Mouse (Mus musculus) neutrophil, adult 5-6 weeks (primary cell): ENCODE results near the gene Gm20219. TPM values are rescaled to one million over a fixed set of nuclear protein-coding genes. Genes with fewer than 3 reads are reported as not detected.

Experiments used
- ATAC-seq: fragments of 151-379, 151-347 bp; 2 replicates; pipeline ENCODE4 v1.8.0; 2017; ENCODE audit warnings: mild to moderate bottlenecking, moderate TSS enrichment; ENCODE audit not compliant: insufficient number of reproducible peaks, poor library complexity, low FRiP score, severe bottlenecking; ENCODE audit errors: extremely low read depth
- total RNA-seq: library from RNA; stranded (forward); fragments of 200-1000 nt; gene quantifications from 2 replicates; pipeline ENCODE4 v1.2.3, GENCODE M21; 2017

The Gm20219 gene
- total RNA-seq, 1 experiment from 2014 or later, result 3.3 TPM

GRCm38 (mm10) chr17:56560131-56560530 is 5.9 kb upstream of the Gm20219 start:
- ATAC-seq, result no peak

GRCm38 (mm10) chr17:56559386-56559785 is 5.2 kb upstream of the Gm20219 start:
- no peak for ATAC-seq

GRCm38 (mm10) chr17:56558448-56558847 is 4.3 kb upstream of the Gm20219 start:
- no peak for ATAC-seq

DNA sequence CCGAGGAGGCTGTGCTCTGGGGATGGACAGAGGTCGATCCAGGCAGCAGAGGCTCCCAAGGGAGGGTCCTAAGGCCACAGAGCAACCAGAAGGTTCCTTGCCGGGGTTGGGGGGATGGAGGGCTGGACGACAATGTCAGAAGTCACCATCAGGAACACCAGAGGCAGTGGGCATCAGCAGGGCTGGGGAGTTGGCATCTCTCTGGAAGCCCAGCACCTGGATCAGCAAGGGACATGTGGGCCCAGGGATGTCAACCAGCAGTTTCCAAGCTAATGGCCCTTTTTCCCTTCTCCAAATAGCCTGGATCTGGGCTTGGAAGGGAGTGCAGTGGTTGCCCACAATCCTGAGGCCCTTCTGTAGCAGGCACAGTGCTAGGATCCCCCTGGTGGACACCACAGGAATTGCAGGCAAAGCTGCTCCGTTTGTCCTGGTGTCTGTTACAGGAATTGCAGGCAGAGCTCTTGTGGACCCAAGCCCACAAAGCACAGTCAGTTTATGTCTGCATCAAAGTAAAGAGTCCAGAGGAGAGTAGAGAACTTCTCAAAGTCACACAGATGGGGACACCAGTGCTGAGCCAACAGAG is 1.3 kb downstream of the Gm20219 start:
- ATAC-seq, result peak; percentile 81

DNA sequence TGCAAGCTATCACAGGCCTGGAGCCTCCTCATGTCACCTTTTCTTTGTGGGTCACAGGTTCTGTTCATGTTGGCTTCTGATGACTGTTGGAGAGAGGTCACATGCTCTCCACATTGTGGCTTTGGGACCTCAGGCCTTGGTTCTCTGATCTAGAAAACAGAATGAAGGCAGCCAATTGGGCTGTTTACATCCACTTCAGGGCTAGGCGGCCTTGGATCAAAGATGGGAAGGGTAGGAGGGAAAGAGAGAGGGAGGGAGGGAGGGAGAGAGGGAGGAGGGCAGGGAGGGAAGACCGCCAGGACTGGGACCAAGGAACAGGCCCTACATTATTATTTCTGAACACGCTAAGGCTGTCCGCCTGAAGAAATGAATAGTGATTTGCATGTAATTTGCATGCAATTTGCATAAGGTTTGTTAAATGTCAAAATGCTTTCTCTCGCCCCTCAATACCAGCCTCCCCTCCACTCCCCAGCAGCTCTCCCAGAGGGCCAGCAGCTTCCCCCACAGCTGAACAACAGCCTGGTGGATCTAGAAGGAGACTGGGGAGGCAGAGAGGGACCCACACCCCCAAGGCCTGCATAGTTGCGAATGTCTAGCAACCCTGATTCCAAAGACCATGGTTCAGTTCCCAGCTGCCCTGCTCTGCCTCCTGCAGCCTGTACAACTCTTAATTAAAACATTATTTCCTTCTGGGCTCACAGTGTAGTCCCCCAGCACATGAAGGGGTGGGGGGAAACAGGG is 2.2 kb downstream of the Gm20219 start:
- no peak for ATAC-seq

GRCm38 (mm10) chr17:56550784-56551475 is 3.3 kb downstream of the Gm20219 start:
- ATAC-seq, result no peak

DNA sequence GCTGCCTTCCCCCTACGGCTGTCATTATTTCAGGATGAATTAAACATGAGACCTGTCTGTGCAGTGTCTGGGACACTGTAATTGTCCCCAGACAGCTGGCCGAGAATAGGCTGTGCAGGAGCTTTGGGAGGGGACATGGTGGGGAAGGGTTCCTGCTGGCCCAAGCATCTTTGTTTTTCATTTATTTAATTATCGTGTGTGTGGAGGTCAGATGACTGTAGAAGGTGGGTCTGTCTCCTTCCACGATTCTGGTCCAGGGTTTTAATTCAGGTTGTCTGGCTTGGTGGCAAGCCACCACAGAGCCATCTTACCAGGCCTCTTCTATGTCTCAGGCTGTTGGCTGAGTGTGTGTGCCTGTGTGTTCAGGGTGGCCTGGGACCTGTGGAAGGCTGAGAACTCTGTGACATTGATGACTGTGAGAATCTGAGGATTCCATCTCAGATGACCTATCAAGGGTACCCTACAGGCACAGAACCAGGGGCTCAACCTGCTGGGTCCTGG is 5.5 kb downstream of the Gm20219 start:
- no peak for ATAC-seq

GRCm38 (mm10) chr17:56547846-56548604 is 6.2 kb downstream of the Gm20219 start:
- no peak for ATAC-seq

GRCm38 (mm10) chr17:56547116-56547845 is 6.9 kb downstream of the Gm20219 start:
- no peak for ATAC-seq

DNA sequence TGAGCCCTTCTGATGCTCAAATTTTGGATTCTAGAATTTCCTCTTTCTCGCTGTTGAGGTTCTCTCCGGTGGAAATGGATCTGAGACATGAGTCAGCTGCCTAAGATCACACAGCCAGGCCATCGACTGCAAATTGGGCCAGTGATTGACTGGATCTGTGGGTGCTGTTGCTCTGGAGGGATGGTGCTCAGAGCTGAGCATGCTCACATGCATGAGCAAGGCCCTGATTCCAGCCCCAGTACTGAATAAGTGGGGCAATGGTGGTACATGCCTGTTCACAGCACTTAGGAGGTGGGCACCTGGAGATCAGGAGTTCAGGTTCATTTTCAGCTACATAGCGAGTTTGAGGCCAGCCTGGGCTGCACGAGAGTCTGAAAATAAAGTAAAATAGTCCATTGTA is 7.6 kb downstream of the Gm20219 start:
- no peak for ATAC-seq

DNA sequence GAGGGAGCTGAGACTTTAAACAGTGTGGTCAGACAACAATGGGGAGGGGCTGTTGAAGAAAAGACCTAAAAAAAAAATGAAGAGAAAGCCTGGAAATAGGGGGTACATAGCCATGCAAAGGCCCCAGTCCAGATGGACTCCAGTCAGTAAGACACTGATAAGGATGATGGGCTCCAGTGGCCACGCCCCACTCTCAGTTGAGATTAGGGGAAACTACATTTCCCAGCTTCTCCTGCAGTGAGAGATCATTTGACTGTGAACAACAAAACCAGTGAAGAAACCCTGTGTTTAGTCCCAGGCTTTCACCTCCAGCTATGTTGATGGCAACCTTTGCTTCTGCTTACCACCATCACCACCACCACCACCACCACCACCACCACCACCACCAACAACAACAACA is 8.2 kb downstream of the Gm20219 start:
- no peak for ATAC-seq

- no peak for ATAC-seq
Measured at GRCm38 (mm10) chr17:56544699-56545387, 9.3 kb downstream of the Gm20219 start.

DNA sequence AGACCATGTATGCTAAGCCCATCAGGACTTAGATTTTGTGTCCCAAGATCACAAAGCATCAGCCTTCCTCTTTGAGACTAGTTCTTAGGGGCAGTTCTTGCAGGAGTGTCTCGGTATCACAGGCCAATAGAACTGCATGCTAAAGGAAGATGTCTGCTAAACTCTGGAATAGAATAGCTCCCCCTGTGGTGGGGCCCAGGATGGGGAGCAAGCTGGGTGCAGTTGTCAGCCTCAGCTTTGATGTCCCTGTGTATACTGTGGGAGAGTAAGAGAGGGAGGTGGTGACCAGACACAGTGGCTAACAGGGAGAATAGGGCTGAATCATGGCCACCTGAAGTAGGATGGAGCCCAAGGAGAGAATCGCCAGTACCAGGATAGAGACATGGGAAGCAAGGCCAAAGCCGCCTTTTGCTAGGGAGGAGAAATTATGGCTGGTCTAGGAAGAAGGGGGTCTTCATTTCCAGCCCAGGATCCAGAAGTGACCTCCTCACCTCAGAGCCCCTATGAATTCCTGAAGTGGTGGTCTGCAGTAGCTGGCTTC is 10.4 kb downstream of the Gm20219 start:
- ATAC-seq, result no peak

- ATAC-seq, result no peak
Measured at GRCm38 (mm10) chr17:56542736-56543135, 11.5 kb downstream of the Gm20219 start.

GRCm38 (mm10) chr17:56540562-56540975 is 13.6 kb downstream of the Gm20219 start:
- ATAC-seq, result no peak

- no peak for ATAC-seq
Measured at GRCm38 (mm10) chr17:56537912-56538311, 16.3 kb downstream of the Gm20219 start.

- ATAC-seq, result no peak
Measured at GRCm38 (mm10) chr17:56536874-56537273, 17.3 kb downstream of the Gm20219 start.

DNA sequence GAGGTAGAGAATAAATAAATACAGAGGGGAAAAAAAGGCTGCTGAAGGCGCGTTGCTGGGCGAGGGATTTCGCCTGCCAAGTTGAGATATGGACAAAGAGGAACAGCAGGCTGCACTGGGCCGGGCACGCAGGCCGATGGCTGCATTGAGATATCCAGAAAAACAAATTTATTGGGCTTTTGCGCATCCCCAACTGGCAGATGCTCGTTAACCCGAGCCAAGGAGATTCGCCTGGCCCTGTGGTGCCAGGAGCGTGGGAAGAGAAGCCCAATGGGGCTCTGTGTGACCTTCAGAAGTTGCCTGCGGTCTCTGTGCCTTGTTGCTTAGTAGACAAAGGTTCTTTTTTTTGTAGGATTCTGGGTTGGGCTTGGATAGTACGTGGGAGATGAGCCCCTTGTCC is 18.0 kb downstream of the Gm20219 start:
- ATAC-seq, result no peak
